Mouse (Mus musculus) adrenal gland, postnatal 25 days (tissue): ENCODE results near the gene Ace. TPM values are rescaled to one million over a fixed set of nuclear protein-coding genes. Genes with fewer than 3 reads are reported as not detected.

Experiments
- total RNA-seq: library from RNA; stranded (reverse); gene quantifications from 2 replicates; pipeline ENCODE4 v1.2.3, GENCODE M21; 2021

Gene Ace
- total RNA-seq, 1 experiment from 2014 or later, result 8.2 TPM

Other genes with a start within 250 kb of the Ace start
- gene Cyb561, start 14.6 kb upstream of the Ace start, total RNA-seq, result 124 and 195 TPM in 2 replicates
- not detected in 2 replicates for gene Ace3, start 26.7 kb downstream of the Ace start, total RNA-seq
- gene Kcnh6, start 40.2 kb downstream of the Ace start, total RNA-seq, result 0.21 TPM in 1 of 2 replicates, not detected in the other
- gene Dcaf7, start 68.9 kb downstream of the Ace start, total RNA-seq, result 43.7 and 58.4 TPM in 2 replicates
- 28.5 and 36.0 TPM in 2 replicates for gene Taco1, start 98.1 kb downstream of the Ace start, total RNA-seq
- 35.2 and 50.6 TPM in 2 replicates for gene Map3k3, start 116.7 kb downstream of the Ace start, total RNA-seq
- not detected in 2 replicates for gene Gm10840, start 192.9 kb downstream of the Ace start, total RNA-seq
- gene Limd2, start 192.9 kb downstream of the Ace start, total RNA-seq, result 10.6 and 16.4 TPM in 2 replicates
- 9.8 and 19.1 TPM in 2 replicates for gene Strada, start 234.2 kb downstream of the Ace start, total RNA-seq
- 122 and 172 TPM in 2 replicates for gene Ccdc47, start 248.4 kb downstream of the Ace start, total RNA-seq
- 57.1 and 64.5 TPM in 2 replicates for gene Ddx42, start 249.0 kb downstream of the Ace start, total RNA-seq